Mouse (Mus musculus): ENCODE data around the gene Ago1.

Gene Ago1

GRCm38 (mm10) chr4:126473031-126473430 is 4.6 kb upstream of the Ago1 start:
- no peak for DNase-seq (ENCODE audit: low read depth, low spot score)

GRCm38 (mm10) chr4:126469334-126469733 is 951 bp upstream of the Ago1 start:
- no peak for DNase-seq (ENCODE audit: low read depth, low spot score)

DNA sequence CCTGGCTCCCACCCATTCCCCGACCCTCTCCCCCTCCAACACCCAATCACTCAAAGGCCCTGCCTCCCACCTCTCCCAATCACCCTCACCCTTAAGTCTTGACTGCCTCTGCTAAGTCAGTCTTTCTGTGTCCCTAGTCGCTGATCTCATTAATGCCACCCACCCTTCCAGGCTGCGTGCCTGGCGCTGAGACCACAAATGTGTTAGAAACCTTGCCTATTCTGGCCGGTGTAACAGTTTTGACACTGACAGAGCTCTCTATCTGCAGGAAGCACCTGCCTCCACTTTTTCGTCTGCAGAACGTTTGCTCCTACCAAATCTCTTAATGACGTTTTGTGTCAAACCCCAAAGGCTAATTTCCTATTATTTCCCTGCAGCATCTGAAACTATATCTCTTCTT is 542 bp upstream of the Ago1 start:
- no peak for DNase-seq (ENCODE audit: low read depth, low spot score)

DNA sequence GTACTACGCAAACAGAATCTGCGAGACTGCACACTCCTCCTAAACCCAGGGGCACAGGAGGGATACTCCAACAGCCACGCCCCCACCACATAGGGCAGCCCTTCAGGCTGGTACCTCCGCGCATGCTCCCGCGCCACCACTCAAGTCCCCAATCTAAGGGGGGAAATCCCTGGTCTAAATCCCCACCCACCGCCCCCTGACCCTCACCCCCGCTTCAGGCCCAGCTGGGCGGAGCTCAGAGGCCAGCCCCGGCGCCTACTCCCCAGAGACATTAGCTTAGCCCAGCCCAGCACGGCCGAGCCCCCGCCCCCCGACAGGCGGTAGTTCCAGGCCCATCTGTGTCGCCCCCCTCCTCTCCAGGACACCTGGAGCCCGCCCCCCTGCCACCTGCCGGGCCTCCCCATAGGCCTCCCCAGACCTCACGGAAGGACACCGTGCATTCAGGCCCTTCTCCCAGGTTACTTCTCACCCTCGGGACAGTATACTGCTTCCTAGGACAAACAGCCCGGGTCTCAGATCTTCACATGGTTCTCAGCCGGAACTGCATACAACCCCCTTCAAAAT is 580 bp downstream of the Ago1 start:
- peak; percentile 8 for DNase-seq (ENCODE audit: low read depth, low spot score)

GRCm38 (mm10) chr4:126466251-126466750 is 2.1 kb downstream of the Ago1 start:
- no peak for DNase-seq (ENCODE audit: low read depth, low spot score)

- peak; percentile 22 for DNase-seq (ENCODE audit: low read depth, low spot score)
These were observed 2.5 kb downstream of the Ago1 start for GRCm38 (mm10) chr4:126465843-126466242.

DNA sequence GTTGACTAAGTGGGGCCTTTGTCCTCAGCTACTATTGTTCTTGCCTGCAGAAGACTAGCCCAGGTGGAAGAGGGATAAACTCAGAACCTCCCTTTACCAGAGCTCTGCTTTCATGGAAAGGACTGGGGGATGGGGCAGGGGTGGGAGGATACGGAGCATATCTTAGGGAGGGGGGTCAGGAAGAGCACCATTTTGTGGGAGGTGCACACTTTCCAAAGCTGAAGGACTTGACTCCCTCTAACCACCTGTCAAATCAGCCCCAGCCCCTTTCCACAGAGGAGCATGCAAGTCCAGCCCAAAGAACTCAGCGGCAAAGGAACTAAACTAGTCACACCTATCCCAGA is 3.5 kb downstream of the Ago1 start:
- no peak for DNase-seq (ENCODE audit: low read depth, low spot score)

DNA sequence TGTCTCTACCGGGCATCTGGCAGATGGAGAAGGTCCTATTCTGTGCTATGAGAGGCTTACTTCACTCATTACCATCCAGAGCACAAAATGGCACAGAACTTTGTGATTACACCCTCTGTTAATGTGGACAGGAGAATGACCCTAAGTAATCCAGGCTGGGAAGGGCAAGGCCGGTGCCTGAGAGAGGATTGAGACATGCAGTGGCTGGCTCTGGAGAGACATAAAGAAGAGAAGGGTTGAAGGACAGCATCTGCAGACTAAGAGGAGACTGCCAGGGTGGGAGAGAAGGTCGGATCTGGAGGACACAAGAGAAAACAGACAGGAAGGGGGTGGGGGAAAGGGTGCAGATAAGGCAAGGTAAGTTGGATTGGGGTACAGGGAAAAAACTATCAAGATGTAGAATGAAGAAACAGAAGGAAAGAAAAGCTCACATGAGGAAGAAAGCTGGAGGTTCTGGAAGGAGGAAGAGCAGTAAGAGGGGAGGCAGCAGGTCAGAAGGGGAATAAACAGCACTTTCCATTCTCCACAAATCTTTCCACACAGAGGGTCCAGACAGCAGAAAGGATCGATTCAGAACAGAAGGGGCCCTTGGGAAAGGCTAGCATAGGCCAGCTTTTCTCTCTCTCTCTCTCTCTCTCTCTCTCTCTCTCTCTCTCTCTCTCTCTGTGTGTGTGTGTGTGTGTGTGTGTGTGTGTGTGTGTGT is 4.0 kb downstream of the Ago1 start:
- DNase-seq (ENCODE audit: low read depth, low spot score) = no peak

GRCm38 (mm10) chr4:126455441-126455840 is 12.9 kb downstream of the Ago1 start:
- no peak for DNase-seq (ENCODE audit: low read depth, low spot score)

GRCm38 (mm10) chr4:126454547-126455254 is 13.7 kb downstream of the Ago1 start:
- DNase-seq (ENCODE audit: low read depth, low spot score) = no peak

GRCm38 (mm10) chr4:126450268-126450667 is 18.1 kb downstream of the Ago1 start:
- no peak for DNase-seq (ENCODE audit: low read depth, low spot score)

GRCm38 (mm10) chr4:126447126-126447525 is 21.3 kb downstream of the Ago1 start:
- DNase-seq (ENCODE audit: low read depth, low spot score) = no peak

GRCm38 (mm10) chr4:126444528-126444927 is 23.9 kb downstream of the Ago1 start:
- DNase-seq (ENCODE audit: low read depth, low spot score) = no peak

GRCm38 (mm10) chr4:126438261-126438660 is 30.1 kb downstream of the Ago1 start:
- DNase-seq (ENCODE audit: low read depth, low spot score) = no peak

DNA sequence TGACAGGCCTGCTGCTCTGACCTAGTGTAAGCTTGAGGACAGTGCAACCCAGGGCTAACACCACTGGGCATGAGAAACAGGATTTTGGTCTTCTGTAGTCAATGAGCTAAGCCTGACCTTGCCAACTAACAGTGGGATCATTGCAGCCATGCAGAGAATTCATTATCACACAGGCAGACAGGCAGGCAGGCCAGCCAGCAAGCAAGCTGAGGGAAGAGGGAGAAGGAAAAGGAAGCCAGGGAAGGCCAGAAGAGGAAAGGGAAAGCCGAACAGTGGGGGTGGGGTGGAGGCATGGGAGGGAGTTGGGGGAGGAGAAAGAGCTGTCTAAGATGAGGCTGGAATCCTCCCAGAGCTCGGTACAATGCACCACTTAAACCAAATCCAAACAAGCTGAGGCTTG is 32.1 kb downstream of the Ago1 start:
- DNase-seq (ENCODE audit: low read depth, low spot score) = no peak

- DNase-seq (ENCODE audit: low read depth, low spot score) = no peak
These were observed 34.3 kb downstream of the Ago1 start for GRCm38 (mm10) chr4:126434094-126434493.

DNA sequence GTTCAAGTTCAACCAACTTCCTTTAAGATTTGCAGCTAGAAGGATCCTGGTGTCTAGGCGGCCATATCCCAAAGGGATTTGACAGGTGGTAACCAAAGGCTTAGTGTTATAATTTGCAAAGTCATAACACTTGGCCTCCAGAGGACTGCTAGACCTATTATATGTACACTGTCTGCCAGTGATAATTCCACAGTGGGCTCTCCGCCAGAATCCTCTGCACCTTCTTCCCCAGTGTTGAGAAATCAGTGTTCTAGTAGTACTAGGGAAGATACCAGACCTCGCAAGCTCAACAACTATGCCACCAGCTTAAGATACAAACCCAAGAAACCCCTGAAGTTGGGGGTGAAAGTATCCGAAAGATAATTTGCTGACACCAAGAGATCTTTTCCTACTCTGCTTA is 35.2 kb downstream of the Ago1 start:
- DNase-seq (ENCODE audit: low read depth, low spot score) = no peak

GRCm38 (mm10) chr4:126431746-126432145 is 36.6 kb downstream of the Ago1 start:
- no peak for DNase-seq (ENCODE audit: low read depth, low spot score)

GRCm38 (mm10) chr4:126429347-126430079 is 38.9 kb downstream of the Ago1 start, which contains the start of gene Ago3:
TSS of gene Ago3 (minus strand) at chr4:126429556.
- peak; percentile 51 for DNase-seq (ENCODE audit: low read depth, low spot score)

DNA sequence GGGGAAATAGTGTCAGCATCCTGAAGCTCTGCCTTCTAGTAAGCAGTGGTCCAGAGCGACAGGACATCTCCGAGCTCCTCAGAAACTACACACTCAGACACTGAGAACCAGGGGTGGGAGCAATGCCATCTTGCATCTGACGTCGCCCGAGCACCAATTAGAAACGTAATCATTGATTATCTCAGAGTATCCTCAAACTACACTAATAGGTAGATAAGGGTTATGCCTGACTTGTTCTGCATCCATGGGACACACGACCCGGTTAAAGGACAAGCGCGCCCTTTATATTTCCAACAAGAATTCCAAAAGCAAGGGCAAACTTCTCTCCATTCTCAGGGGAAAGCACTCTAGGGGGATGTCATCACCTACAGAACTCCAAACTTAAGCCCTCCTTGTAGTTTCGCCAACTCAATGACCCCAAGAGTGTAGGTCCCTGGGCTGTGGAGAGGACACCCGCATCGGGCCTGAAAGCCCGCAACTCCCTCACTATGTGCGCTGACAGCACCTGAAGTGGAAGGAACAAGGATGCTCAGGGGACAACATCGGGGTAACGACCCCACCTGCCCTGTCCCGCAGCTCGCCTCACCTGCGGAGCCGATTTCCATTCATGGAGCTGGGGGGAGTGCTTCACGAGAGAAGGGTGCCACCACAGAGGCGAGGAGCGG is 39.6 kb downstream of the Ago1 start:
- DNase-seq (ENCODE audit: low read depth, low spot score) = no peak

DNA sequence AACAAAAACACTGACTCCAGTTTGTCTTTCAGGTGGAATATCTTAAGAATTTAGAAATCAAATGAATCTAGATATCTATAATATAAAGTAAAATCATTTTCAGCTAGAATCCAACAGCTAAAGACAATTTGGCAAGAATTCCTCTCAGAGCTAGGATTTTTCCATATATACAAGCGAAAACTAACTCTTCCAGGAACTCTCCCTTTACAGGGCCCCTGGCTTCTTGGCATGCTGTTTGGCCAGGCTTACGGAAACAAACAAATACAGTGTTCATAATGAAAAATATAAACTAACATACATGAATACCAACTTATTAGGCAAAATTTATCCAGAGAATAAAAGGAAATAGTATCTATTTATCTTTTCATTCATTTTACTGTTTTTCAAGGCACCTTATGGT is 44.5 kb downstream of the Ago1 start:
- DNase-seq (ENCODE audit: low read depth, low spot score) = no peak

GRCm38 (mm10) chr4:126415707-126416106 is 52.7 kb downstream of the Ago1 start:
- DNase-seq (ENCODE audit: low read depth, low spot score) = no peak

All from brain, embryonic 18.5 days (tissue).